Comparison of ENCODE assay signal across 21 mouse cellular contexts in genomic region chr5:132007907-132008306, GRCm38 (mm10).
"Had no signal": no experiment of that assay in that cellular context is flagged by ENCODE, and none has a peak within 500 bp of the region (broad histone marks: within the 10 kb centered on the region; RNA-seq: fewer than 3 reads in every experiment).

No protein-coding gene starts in this region.

- H3K4me1 ChIP-seq: intestine, embryonic 15.5 days; liver, embryonic 12.5 days had no signal

- H3K27ac ChIP-seq: heart, embryonic 10.5 days; hindbrain, embryonic 10.5 days; hindbrain, embryonic 12.5 days; hindbrain, embryonic 14.5 days; intestine, embryonic 15.5 days; layer of hippocampus, adult 2 months; left cerebral cortex, adult 2 months; limb, embryonic 13.5 days; limb, embryonic 15.5 days; liver, embryonic 12.5 days; liver, embryonic 14.5 days had no signal

- H3K4me3 ChIP-seq: heart, embryonic 10.5 days; heart, embryonic 12.5 days; hindbrain, embryonic 10.5 days; hindbrain, embryonic 12.5 days; intestine, embryonic 15.5 days; layer of hippocampus, adult 2 months; left cerebral cortex, adult 2 months; limb, embryonic 13.5 days; limb, embryonic 15.5 days; liver, embryonic 12.5 days had no signal

- DNase-seq: gastrocnemius, postnatal 14 days; heart, postnatal 10 days; heart, postnatal 4 days; kidney, adult 18-20 months; kidney, adult 8-10 months; kidney, postnatal 10 days; kidney, postnatal 25 days; kidney, postnatal 4 days; left cerebral cortex, postnatal 4 days had no signal
